Mouse (Mus musculus): Measurements from ENCODE around the gene Ccm2. TPM values are rescaled to one million over a fixed set of nuclear protein-coding genes. Genes with fewer than 3 reads are reported as not detected.

The Ccm2 gene
- polyA plus RNA-seq, 1 experiment from 2014 or later: 100 TPM

DNA sequence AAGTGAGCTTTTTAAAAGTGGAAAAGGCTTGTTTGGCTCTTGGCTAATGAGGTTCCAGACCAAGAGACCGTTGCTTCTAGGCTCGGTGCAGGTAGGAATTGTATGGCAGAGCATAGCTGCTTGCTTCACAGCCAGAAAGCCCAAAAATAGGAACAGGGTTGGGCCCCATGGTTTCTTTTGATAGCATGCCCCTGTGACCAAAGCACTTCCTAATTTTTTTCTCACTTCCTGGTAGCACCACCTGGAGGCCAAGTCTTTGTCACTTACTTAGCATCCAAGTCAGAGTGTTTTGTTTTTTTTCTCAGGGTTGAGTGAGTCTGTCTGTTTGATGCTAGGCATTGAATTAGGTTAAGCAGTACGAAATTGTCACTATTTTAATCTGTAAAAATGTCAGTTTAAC is 40.0 kb downstream of the Ccm2 start:
- H3K27ac ChIP-seq: no peak overlapping the region
- H3K4me2 ChIP-seq: no peak overlapping the region
- H3K9ac ChIP-seq (replicated peaks): no peak overlapping the region
- peaks cover 76% of the 10 kb centered on the region for H3K36me3 ChIP-seq
- no peaks in the 10 kb centered on the region for H3K4me1 ChIP-seq (replicated peaks)
- H3K9me3 ChIP-seq: no peaks in the 10 kb centered on the region
- H3K4me3 ChIP-seq (replicated peaks): no peak overlapping the region
- H3K27me3 ChIP-seq: no peaks in the 10 kb centered on the region
- no peak for ATAC-seq (ENCODE audit: insufficient number of reproducible peaks, insufficient read depth, low FRiP score, low TSS enrichment, low read depth)
- WGBS: 96% methylated on average over 3 of the region's 3 CpGs

GRCm38 (mm10) chr11:6587249-6587940 is 40.7 kb downstream of the Ccm2 start:
- no peak overlapping the region for H3K4me3 ChIP-seq (replicated peaks)
- peaks cover 81% of the 10 kb centered on the region for H3K36me3 ChIP-seq
- H3K9me3 ChIP-seq: no peaks in the 10 kb centered on the region
- H3K27me3 ChIP-seq: no peaks in the 10 kb centered on the region
- 94% methylated on average over 7 of the region's 7 CpGs for WGBS
- no peak for ATAC-seq (ENCODE audit: insufficient number of reproducible peaks, insufficient read depth, low FRiP score, low TSS enrichment, low read depth)
- no peak overlapping the region for H3K9ac ChIP-seq (replicated peaks)
- H3K27ac ChIP-seq: no peak overlapping the region
- no peak overlapping the region for H3K4me2 ChIP-seq
- no peaks in the 10 kb centered on the region for H3K4me1 ChIP-seq (replicated peaks)

GRCm38 (mm10) chr11:6588295-6588694 is 41.6 kb downstream of the Ccm2 start:
- WGBS: 90% methylated on average over 7 of the region's 7 CpGs
- Histone ChIP-seq H3K4me3 (replicated peaks) (no peak overlapping the region), H3K4me1 (replicated peaks) (no peaks in the 10 kb centered on the region), H3K9me3 (no peaks in the 10 kb centered on the region), H3K27me3 (no peaks in the 10 kb centered on the region), H3K36me3 (peaks cover 90% of the 10 kb centered on the region), H3K9ac (replicated peaks) (no peak overlapping the region), H3K4me2 (no peak overlapping the region), H3K27ac (no peak overlapping the region)
- no peak for ATAC-seq (ENCODE audit: insufficient number of reproducible peaks, insufficient read depth, low FRiP score, low TSS enrichment, low read depth)

DNA sequence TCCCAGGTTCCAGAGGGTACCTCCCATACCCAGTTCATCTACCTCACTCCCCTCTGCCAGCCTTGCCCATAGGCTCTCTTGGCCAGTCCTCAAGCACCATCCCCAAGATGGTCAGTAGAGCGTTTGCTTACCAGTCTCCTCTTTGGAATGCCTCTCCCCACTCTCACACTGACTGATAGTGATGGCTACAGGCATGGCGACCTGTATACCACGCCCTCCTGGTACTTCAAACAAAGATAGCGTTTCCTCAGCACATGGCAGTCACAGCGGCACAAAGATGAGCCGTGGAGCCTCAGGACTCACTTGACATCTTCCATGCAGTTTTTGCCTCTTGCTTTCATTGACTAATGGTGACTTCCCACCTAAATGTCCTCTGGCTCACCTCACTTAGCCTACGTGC is 43.2 kb downstream of the Ccm2 start:
- 89% methylated on average over 7 of the region's 7 CpGs for WGBS
- no peak for ATAC-seq (ENCODE audit: insufficient number of reproducible peaks, insufficient read depth, low FRiP score, low TSS enrichment, low read depth)
- H3K4me3 ChIP-seq (replicated peaks): no peak overlapping the region

DNA sequence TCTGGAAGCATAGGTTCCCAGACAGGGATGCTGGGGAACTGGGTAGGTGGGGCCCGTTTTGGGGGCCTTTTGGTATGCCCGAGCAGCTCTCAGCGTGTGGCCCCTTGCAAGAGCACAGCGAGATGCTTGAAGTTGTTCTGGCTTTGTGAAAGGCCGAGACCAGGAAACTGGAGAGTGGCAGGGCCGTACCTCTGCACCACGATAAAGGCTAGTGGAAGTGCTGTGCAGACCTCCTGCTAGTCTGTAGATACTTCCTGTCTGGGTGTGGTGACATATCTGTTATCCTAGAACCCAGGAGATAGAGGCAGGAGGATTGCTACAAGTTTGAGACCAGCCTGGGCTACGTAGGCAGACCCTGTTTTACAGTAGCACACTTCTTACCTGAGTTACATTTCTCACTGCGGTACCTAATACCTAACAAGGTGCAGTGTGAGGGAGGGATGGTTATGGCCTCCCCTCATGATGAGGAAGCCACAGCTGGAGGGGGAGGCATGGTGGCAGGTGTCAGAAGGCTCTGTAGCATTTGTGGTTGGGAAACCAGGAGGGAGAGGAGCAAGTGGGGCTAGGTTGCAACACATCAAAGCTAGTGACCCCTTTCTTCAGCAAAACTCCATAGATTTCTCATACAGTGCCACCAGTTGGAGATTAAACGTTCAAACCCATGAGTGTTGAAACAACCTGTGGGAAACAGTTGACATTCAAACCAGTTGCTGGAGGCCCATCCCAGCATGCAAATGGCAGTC is 44.4 kb downstream of the Ccm2 start:
- Histone ChIP-seq H3K27me3 (no peaks in the 10 kb centered on the region), H3K27ac (no peak overlapping the region), H3K9me3 (no peaks in the 10 kb centered on the region), H3K4me1 (replicated peaks) (no peaks in the 10 kb centered on the region), H3K36me3 (peaks cover 96% of the 10 kb centered on the region), H3K4me2 (no peak overlapping the region), H3K4me3 (replicated peaks) (no peak overlapping the region), H3K9ac (replicated peaks) (no peak overlapping the region)
- ATAC-seq (ENCODE audit: insufficient number of reproducible peaks, insufficient read depth, low FRiP score, low TSS enrichment, low read depth): no peak
- 86% methylated on average over 10 of the region's 10 CpGs for WGBS

More for the DNA sequence above, 43.2 kb downstream of the Ccm2 start:
- H3K9ac ChIP-seq (replicated peaks): no peak overlapping the region
- H3K27ac ChIP-seq: no peak overlapping the region
- H3K4me2 ChIP-seq: no peak overlapping the region
- peaks cover 96% of the 10 kb centered on the region for H3K36me3 ChIP-seq
- no peaks in the 10 kb centered on the region for H3K4me1 ChIP-seq (replicated peaks)
- no peaks in the 10 kb centered on the region for H3K9me3 ChIP-seq
- no peaks in the 10 kb centered on the region for H3K27me3 ChIP-seq

GRCm38 (mm10) chr11:6593406-6593805 is 46.7 kb downstream of the Ccm2 start:
- Histone ChIP-seq H3K4me3 (replicated peaks) (no peak overlapping the region), H3K36me3 (peaks cover 99% of the 10 kb centered on the region)
- 76% methylated on average over 11 of the region's 11 CpGs for WGBS

GRCm38 (mm10) chr11:6594845-6595244 is 48.2 kb downstream of the Ccm2 start:
- ATAC-seq (ENCODE audit: insufficient number of reproducible peaks, insufficient read depth, low FRiP score, low TSS enrichment, low read depth): no peak
- no peak overlapping the region for H3K4me3 ChIP-seq (replicated peaks)
- 90% methylated on average over 6 of the region's 6 CpGs for WGBS
- no peak overlapping the region for H3K27ac ChIP-seq
- peaks cover 20% of the 10 kb centered on the region for H3K4me1 ChIP-seq (replicated peaks)
- no peaks in the 10 kb centered on the region for H3K9me3 ChIP-seq
- H3K36me3 ChIP-seq: peaks cover 87% of the 10 kb centered on the region
- H3K27me3 ChIP-seq: no peaks in the 10 kb centered on the region
- no peak overlapping the region for H3K9ac ChIP-seq (replicated peaks)
- H3K4me2 ChIP-seq: no peak overlapping the region

More at GRCm38 (mm10) chr11:6593406-6593805, 46.7 kb downstream of the Ccm2 start:
- no peak overlapping the region for H3K9ac ChIP-seq (replicated peaks)
- no peaks in the 10 kb centered on the region for H3K27me3 ChIP-seq
- no peak overlapping the region for H3K4me2 ChIP-seq
- ATAC-seq (ENCODE audit: insufficient number of reproducible peaks, insufficient read depth, low FRiP score, low TSS enrichment, low read depth): no peak
- peaks cover 9% of the 10 kb centered on the region; the same call in 1 of the 2 replicates for H3K4me1 ChIP-seq (replicated peaks)
- no peak overlapping the region for H3K27ac ChIP-seq
- no peaks in the 10 kb centered on the region for H3K9me3 ChIP-seq

- 89% methylated on average over 5 of the region's 5 CpGs for WGBS
- no peak overlapping the region for H3K27ac ChIP-seq
- H3K4me2 ChIP-seq: no peak overlapping the region
- H3K36me3 ChIP-seq: peaks cover 82% of the 10 kb centered on the region
- peaks cover 20% of the 10 kb centered on the region for H3K4me1 ChIP-seq (replicated peaks)
- no peaks in the 10 kb centered on the region for H3K27me3 ChIP-seq
- ATAC-seq (ENCODE audit: insufficient number of reproducible peaks, insufficient read depth, low FRiP score, low TSS enrichment, low read depth): no peak
- no peaks in the 10 kb centered on the region for H3K9me3 ChIP-seq
- no peak overlapping the region for H3K9ac ChIP-seq (replicated peaks)
- H3K4me3 ChIP-seq (replicated peaks): no peak overlapping the region
Observed at GRCm38 (mm10) chr11:6595339-6595738, 48.7 kb downstream of the Ccm2 start.

DNA sequence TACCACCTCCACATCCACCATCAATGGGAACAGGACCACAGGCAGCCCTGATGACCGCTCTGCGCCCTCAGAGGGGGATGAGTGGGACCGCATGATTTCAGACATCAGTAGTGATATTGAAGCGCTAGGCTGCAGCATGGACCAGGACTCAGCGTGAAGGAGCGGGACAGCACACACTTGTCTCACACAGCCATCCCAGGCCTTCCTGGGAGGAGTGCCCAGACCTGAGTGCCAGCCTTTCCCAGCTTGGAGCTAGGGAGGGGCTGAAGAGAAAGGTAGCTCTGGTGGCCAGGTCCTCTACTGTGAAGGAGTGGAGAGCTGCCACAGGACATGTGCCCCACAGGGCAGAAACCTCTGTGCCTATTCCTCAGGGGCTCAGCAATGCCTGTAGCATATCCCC is 49.5 kb downstream of the Ccm2 start:
- WGBS: 95% methylated on average over 6 of the region's 6 CpGs
- ATAC-seq (ENCODE audit: insufficient number of reproducible peaks, insufficient read depth, low FRiP score, low TSS enrichment, low read depth): no peak
- Histone ChIP-seq H3K27ac (no peak overlapping the region), H3K4me2 (no peak overlapping the region), H3K27me3 (no peaks in the 10 kb centered on the region), H3K9me3 (no peaks in the 10 kb centered on the region), H3K4me1 (replicated peaks) (peaks cover 20% of the 10 kb centered on the region), H3K4me3 (replicated peaks) (no peak overlapping the region), H3K36me3 (peaks cover 73% of the 10 kb centered on the region), H3K9ac (replicated peaks) (no peak overlapping the region)

GRCm38 (mm10) chr11:6596616-6597015 is 49.9 kb downstream of the Ccm2 start:
- Histone ChIP-seq H3K9ac (replicated peaks) (no peak overlapping the region), H3K27ac (no peak overlapping the region), H3K4me2 (no peak overlapping the region), H3K4me1 (replicated peaks) (peaks cover 20% of the 10 kb centered on the region), H3K36me3 (peaks cover 69% of the 10 kb centered on the region), H3K4me3 (replicated peaks) (no peak overlapping the region), H3K27me3 (no peaks in the 10 kb centered on the region), H3K9me3 (no peaks in the 10 kb centered on the region)
- no peak for ATAC-seq (ENCODE audit: insufficient number of reproducible peaks, insufficient read depth, low FRiP score, low TSS enrichment, low read depth)
- WGBS: 86% methylated on average over 3 of the region's 3 CpGs

- Histone ChIP-seq H3K9me3 (no peaks in the 10 kb centered on the region), H3K4me1 (replicated peaks) (peaks cover 20% of the 10 kb centered on the region), H3K4me3 (replicated peaks) (no peak overlapping the region), H3K9ac (replicated peaks) (no peak overlapping the region), H3K4me2 (no peak overlapping the region), H3K27ac (no peak overlapping the region), H3K36me3 (peaks cover 60% of the 10 kb centered on the region), H3K27me3 (peaks cover 6% of the 10 kb centered on the region; the same call in 1 of the 2 replicates)
- 73% methylated on average over 7 of the region's 7 CpGs for WGBS
- ATAC-seq (ENCODE audit: insufficient number of reproducible peaks, insufficient read depth, low FRiP score, low TSS enrichment, low read depth): no peak
Observed at GRCm38 (mm10) chr11:6597523-6597922, 50.8 kb downstream of the Ccm2 start.
